Mouse (Mus musculus): Measurements from ENCODE around the gene Gm10271.
A peak's percentile ranks its signal among the peaks of the same experiment; 100 is the strongest.

Gm10271 gene

DNA sequence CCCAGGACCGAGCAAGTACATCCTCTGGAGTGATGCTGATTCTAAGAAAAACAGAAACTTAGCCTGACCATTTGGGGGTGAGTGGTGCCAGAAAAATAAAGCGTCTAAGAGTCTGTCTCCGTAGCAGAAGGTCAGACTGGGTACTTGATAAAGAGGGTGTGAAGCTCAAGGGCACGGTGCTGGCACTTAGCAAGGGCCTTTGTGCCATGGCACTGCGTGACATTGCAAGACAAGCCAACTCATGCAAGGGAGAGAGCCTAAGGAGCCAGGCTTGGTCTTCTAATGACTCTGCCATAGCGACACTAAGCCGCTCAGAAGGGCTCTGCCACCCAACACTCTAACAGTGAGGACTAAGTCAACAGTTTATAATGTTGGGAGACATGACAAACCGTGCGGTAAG, 6.4 kb upstream of the Gm10271 start:
- DNase-seq (ENCODE audit: low read depth): no peak

- no peak for DNase-seq (ENCODE audit: low read depth)
Observed at GRCm38 (mm10) chr10:116977858-116978257, 5.4 kb upstream of the Gm10271 start.

DNA sequence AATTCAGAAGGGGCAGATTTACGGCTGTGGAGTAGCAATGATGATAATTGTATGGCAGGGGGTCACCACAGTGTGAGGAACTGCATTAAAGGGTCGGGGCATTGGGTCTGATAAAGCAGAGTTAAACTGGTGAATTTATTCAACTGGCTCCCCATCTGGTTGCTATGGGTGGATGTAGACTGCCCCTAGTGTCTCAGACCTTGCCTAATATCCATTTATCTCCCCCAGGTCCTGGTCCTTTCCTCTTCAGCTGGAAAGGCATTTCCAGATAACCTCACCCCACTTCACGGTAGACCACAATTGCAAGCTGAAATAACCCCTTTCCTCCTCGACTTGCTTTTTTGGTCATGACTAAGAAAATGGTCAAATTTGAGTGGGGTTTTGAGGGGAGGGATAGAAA, 5.0 kb upstream of the Gm10271 start:
- no peak for DNase-seq (ENCODE audit: low read depth)

DNA sequence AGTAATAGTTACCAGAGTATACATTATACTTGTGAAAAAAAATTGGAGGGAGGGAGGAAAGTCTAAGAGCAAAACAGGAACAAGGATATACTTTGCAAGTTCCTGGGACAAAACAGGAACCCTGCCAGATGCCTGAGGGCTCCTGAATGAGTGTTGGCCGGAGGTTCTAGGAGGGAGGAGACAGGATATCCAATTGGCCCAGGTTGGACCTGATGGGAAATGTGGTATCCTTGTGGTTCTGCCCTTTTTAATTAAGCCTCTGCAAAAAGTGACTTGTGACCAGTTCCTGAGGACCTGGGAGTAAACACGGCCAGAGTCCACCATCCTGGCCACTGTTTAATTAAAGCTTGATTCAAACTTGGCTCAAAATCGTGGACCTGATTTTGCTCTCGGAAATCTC, 3.7 kb downstream of the Gm10271 start:
- DNase-seq (ENCODE audit: low read depth): peak; percentile 56

DNA sequence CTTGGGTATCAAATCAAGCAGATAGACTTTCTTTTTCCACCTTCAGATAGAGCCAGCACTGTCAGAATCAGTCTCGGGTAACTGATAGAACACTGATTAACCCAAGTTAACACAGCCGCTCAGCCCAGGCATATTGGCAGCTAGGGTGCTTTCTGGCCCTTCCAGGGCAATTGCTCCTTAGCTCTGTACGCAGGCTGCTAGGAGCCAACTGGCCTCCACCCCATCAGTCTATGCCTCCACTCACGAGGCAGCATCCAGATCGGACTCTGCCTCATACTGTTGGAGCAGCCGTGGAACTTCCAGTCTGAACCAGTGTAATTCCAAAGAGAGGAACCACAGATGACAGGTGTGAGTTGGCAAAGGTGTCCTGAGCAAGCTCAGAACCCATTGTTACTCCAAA, 6.3 kb downstream of the Gm10271 start:
- no peak for DNase-seq (ENCODE audit: low read depth)

DNA sequence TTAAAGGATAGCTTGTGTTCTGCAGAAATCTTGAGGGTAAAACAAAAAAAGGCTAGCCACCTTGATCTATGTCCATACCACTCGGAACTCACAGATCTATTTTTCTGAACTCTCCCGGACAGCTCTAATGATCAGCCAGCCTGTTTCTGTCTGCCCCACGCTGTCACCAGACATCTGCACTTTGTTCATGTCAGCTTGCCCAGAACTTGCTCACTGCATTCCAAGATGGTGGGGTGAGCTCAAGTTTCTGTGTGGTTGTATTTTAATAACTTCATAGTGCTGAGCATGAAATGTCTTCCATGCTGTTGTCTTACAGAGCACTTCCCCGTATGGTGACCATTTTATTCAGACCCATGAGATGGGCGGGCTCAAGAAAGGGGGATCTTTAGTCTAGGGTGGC, 7.1 kb downstream of the Gm10271 start:
- peak; percentile 83 for DNase-seq (ENCODE audit: low read depth)

- no peak for DNase-seq (ENCODE audit: low read depth)
Observed at GRCm38 (mm10) chr10:116964571-116964970, 7.8 kb downstream of the Gm10271 start.

- no peak for DNase-seq (ENCODE audit: low read depth)
Observed at GRCm38 (mm10) chr10:116964084-116964483, 8.3 kb downstream of the Gm10271 start.

DNA sequence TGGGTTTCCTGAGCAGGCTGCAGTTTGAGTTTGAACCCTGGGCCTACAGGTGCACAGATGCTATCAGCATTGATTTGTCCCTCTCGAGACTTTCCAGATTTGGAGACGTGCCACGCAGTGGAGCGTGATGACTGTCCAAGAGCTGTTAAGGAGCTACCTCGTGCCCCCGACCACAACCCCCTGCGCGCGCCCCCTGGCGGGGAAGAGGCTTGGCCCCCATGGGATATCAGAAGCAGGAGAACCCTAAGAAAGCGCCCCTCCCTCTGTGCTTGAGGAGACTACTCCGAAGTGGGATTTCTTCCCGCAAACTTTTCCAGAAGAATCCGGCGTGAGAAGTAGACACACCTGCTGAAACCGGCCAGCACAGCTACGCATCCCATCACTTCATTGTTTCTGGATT, 9.6 kb downstream of the Gm10271 start:
- DNase-seq (ENCODE audit: low read depth): no peak

GRCm38 (mm10) chr10:116962152-116962551, 10.3 kb downstream of the Gm10271 start:
- DNase-seq (ENCODE audit: low read depth): no peak

GRCm38 (mm10) chr10:116957867-116958551, 14.4 kb downstream of the Gm10271 start:
- no peak for DNase-seq (ENCODE audit: low read depth)

DNA sequence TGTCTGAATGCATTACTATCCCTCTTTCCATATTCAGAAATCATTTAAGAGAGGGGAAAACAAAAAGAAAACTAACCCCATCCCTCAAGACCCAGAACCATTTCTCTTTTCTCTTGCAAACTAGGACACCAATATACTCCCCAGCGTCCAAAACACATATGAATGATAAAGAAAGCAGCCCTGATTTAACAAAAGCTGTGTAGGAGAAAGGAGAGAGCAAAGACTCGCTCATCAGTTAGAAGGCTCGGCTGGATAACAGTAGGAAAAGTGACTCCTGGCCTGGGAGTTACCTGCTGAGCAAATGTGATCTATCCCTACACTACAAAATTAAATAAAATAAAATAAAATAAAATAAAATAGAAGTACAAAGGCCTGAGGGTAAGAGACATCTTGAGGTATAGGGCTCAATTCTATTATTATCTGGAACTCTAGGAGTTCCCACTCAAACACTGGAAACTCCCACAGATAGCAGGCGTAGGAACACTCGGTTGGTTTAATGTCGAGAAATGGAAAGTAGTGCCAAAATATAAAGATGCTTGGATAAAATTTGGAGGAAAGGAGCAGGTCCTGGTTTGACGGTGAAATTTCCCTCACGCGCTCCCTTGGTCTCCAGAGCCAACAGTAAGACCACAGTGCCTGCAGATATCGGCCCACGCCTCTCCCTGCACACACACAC, 15.8 kb downstream of the Gm10271 start:
- DNase-seq (ENCODE audit: low read depth): no peak

GRCm38 (mm10) chr10:116955191-116955590, 17.2 kb downstream of the Gm10271 start:
- DNase-seq (ENCODE audit: low read depth): peak; percentile 90

DNA sequence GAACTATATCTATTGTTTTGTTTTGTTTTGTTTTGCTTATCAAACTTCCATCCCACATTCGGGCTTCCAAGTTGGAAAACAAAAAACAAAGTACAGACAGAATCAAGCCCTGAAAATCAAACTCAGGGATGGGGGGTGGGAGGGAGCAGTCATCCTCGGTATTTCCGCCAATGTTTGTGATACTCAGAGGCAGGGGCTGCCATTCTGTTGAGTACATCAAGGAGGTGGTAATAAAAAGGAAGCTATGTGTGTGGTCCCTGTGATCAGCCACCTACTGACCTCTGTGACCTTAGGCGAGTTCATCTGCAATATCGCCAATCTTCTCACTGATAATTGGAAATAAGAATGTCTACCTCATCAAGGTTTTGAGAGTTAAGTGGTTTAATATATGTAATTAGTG, 21.5 kb downstream of the Gm10271 start:
- DNase-seq (ENCODE audit: low read depth): no peak

GRCm38 (mm10) chr10:116950009-116950769, 22.2 kb downstream of the Gm10271 start, which contains the start of gene Rab3ip:
Rab3ip (minus strand) TSS chr10:116950769.
- peak; percentile 97 for DNase-seq (ENCODE audit: low read depth)

DNA sequence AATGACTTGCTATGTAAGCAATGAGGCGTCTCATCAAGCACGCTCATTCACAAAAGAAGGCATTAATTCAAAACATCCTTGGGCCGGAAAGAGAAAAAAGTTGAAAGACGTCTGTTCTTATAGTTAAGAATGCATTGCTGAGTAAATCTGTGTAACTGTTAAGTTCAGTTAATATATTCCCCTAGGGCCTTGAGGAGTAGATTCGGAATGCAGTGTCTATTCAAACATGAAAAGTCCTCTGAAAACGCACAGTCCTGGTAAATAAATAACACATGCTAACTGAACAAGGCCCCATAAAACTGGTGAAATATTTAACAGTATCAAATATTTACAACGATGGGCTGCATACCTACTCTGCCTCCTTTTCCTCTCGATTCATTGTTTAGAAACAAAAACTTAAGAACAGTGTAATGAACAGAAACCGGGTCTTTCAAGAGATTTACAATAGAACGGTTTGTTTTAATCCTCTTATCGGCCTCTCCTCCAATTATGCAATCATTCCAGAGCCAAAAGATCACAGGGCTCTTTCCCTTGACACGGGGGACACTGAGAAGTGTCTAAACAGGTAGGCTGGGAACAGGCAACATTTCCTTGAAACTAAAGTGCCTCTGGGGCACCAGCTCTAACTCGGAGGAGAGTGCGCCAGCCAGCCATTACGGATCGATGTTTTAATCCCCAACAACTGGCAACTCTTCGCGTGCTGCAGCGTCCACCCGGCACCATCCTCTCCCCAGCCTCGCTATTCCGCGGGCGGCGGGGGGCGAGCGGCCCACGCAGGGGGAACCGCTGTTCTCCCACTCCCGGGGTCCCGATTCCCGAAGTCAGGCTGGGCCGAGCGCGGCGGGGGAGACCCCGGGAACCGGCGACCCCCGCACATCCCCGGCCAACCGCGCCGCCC, 23.0 kb downstream of the Gm10271 start:
- DNase-seq (ENCODE audit: low read depth): peak; percentile 51

DNA sequence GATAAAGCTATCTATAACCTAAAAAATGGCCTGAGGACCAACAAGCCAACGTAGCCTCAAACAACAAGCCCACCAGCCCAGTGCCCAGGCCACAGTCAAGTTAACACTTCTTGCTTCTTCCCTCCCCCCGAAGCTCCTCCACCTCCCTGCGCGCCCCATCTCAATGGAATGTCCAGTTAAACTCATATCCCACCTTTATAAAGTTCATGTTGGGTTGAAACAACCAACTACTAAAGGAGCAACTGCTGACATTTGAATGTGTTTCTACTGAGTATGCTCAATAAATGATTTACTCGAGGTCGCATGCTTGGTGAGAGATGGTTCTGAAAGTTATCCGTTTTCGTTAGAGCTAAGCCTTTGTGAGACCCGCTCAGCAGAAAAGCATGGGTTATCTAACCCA, 24.0 kb downstream of the Gm10271 start:
- DNase-seq (ENCODE audit: low read depth): no peak

GRCm38 (mm10) chr10:116944940-116945339, 27.5 kb downstream of the Gm10271 start:
- DNase-seq (ENCODE audit: low read depth): no peak

DNA sequence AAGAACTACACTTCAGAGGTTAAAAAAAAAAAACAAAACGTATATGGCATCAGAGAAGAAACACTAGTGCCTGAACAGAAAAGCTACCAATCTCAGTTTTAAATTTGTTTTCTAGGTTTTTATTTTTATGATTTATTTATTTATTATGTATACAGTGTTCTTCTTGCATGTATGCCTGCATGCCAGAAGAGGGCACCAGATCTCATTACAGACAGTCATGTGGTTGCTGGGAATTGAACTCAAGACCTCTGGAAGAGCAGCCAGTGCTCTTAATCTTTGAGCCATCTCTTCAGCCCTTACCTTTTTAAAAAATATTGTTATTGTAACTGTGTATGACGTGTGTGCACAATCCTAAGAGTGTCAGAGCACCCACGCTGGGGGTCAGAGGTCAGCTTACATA, 28.3 kb downstream of the Gm10271 start:
- DNase-seq (ENCODE audit: low read depth): peak; percentile 35

DNA sequence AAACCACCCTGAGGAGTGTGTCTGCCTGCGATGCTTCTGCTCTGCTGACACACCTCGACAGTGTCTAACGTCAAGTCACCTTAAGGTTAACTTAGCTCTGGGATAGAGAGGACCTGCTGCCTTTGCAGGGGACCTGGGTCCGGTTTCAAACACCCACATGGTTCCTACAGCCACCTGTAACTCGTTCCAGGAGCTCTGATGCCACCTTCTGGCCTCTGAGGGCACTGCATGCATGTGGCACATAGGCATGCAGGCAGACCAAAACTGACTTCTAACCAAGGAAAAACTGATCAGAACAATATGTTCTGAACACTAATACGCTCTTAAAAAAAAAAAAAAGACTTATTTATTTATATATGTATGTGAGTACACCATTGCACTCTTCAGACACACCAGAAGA, 29.4 kb downstream of the Gm10271 start:
- peak; percentile 48 for DNase-seq (ENCODE audit: low read depth)

DNA sequence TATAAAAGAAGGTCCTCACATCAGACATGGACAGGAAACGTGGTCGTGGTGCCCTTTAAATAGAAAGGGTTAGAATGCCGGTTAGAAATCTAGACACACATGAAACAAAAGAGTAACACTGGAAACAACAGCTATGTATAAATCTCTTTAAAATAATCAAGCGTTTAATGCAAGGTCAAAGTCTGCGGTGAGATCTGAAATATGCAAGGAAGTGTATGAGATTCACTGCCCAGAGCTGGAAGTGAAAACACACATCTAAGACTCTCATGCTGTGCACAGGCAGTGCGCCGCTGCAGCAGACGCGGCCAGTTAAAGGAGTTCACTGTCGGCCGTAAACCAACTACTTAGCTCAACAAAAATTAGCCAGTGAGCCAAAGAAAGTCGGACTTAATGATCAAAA, 37.4 kb downstream of the Gm10271 start:
- DNase-seq (ENCODE audit: low read depth): no peak

GRCm38 (mm10) chr10:116933794-116934193, 38.6 kb downstream of the Gm10271 start:
- no peak for DNase-seq (ENCODE audit: low read depth)
